Mouse (Mus musculus): Measurements from ENCODE around the gene Mtnr1b.

DNA sequence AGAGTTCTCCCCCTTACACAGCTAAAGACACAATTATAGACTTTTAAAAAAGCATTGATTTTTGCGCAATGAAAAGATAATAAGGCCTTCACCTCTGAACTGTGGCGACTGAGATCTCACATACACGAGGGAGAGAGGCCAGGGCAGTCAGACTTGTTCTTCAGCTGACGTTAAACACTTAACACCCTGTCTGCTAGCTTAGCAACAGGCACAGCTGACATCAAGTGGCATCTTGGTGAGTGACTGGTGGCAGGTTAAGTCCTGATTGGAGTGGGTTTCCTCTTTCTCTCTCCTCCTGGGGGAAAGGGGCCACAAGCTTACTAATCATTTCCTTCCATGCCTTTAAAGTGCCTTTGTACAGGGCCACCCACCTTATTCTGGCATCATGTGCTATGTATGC lies 4.3 kb downstream of the Mtnr1b start:
- TF ChIP-seq CTCF (conservative IDR thresholded peaks at IDR 0.05; ENCODE audit: insufficient read depth, insufficient read length, low read depth, low read length), result no peak
- no peak for TF ChIP-seq POLR2A (IDR thresholded peaks at IDR 0.05; ENCODE audit: low read depth, low read length)
